Mouse (Mus musculus) megakaryocyte, embryonic 14.5 days (primary cell): ENCODE measurements around the gene Ect2l.

Experiments
- FLI1 ChIP-seq: IDR thresholded peaks from 2 replicates; pipeline ENCODE4 v1.6.1; 2012; ENCODE audit warnings: low read length, inconsistent platforms, mixed read lengths
- GATA1 ChIP-seq: IDR thresholded peaks from 3 replicates; pipeline ENCODE4 v1.6.1; 2012; ENCODE audit warnings: mixed read lengths, low read length, inconsistent platforms, borderline replicate concordance

DNA sequence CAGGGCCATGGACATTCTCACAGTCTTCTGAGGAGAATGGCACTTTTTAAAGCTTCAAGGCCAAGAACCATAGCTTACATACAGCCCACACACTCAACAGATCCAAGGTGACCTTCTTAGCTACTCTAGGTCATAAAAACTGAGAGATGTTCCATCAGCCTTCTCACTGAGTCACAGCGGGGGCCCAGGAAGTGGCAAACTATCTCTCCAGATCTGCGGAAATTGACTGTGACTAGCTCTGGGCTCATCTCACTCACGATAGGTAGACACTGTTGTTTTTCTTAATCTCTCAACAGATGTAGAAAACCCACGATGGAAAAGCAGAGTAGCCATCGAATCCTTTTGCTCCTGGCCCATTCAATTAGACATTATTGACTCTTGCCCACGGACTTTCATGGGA, 68.5 kb downstream of the Ect2l start:
- TF ChIP-seq FLI1 (no peak), GATA1 (no peak)
